Mouse (Mus musculus): ENCODE measurements around the gene Susd5.
"Not testable (repeated sequence)": the region's sequence is repeated elsewhere in the genome, so short reads cannot be mapped to it uniquely, and the experiment has no call there.

Susd5 gene

DNA sequence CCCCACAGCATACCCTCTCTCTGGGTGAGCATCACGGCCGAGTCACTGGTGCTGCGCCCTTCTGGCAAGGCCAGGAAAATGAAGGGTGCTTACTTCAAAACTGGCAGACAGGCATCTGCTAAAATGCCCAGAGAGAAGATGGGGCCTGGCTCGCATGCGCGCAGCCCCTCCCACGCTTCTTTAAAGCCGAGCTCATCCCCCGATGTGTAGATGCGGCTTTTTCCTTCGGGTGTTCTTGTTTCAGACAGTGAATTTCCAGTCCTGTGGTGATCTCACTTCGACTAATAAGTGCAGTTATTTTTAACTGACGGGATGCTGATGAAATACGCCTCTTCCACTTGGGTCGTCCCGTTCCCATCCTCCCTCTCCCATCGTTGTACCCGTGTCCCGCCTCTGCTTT, 16.7 kb downstream of the Susd5 start:
- CTCF ChIA-PET: no interaction called here

DNA sequence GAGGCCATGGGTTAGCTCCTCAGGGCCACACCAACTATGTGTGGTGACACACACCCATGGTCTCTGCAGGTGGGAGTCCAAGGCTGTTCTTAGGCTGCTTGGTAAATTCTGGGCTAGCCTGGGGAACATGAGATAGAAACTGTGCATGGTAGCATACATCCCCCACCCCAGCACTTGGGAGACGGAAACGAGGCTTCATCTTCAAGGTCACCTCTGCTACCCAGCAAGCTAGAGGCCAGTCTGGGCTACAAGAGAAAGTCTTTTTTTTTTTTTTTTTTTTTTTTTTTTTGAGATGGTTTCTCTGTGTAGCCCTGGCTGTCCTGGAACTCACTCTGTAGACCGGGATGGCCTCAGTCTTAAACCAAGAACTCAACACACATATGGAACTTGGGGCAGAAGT, 29.5 kb downstream of the Susd5 start:
- CTCF ChIA-PET: no interaction called here

DNA sequence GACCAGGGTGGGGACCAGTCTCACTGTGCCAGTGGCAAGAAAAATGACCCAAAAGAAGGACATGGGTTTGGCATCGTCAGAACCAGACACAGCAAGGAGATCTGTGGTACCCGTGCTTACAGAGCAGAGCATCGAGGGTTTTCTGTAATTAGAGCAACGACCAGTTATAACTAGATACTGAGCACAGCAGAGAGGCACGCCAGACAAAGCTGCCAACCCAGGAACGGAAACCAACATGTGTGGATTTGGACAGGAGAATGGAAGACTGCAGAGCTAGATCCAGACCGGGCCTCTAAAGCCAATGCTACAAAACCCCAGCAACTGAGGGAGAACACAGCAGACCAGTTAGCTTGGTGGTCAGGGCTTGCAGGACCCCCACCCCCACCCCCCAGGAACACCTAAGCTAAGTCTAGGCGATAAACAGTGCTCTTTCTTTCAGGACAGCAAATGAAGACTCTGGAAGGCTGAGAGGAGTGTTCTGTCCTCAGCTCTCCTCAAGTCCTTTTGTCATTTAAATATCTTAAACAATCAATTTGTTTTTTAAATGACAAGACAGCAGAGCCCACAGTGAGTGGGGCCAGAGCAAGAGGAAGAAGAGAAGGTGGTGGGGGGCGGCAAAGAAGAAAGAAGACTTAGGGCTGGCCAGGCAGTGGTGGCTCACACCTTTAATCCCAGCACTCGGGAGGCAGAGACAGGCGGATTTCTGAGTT, 30.3 kb downstream of the Susd5 start:
- CTCF ChIA-PET: no interaction called here

DNA sequence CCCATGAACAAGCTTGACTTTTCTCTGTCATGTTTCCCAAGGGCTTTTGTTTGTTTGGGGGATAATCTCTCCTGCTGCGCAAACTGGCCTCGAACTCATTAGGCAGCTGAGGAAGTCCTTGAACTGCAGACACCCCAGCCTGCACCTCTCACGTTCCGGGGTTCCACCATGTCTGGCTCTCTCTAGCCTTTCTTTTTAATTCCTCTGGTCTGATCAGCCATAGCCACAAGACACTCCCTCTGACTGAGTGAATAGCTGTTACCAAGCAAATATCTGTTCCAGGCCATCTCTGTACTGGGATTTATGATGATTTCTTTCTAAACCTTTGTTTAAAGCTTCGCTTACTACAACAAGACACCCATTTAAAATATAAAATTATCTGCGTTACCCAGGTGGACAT, 31.9 kb downstream of the Susd5 start:
- CTCF ChIA-PET: not testable (repeated sequence)

DNA sequence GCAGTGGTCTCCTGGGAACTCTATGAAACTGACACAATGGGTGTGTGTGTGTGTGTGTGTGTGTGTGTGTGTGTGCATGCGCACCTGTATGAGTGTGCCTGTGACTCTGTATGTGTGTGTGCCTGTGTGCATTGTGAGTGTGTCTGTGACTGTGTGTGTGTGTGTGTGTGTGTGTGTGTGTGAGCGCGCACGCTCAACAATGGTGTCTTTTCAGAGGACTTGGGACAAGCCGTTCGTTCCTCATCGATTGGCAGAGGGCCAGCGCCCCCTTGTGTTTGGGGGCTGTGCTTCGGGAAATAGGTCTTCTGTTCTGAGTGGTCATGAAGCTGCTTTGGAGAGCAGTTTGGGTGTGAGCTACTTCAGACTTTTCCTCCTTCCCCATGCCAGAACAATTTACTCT, 35.2 kb downstream of the Susd5 start:
- CTCF ChIA-PET: interaction anchor here (0.7 kb wide), 1 partner anchor 230 kb away, joined by 4 read pairs; no protein-coding TSS in a partner anchor

DNA sequence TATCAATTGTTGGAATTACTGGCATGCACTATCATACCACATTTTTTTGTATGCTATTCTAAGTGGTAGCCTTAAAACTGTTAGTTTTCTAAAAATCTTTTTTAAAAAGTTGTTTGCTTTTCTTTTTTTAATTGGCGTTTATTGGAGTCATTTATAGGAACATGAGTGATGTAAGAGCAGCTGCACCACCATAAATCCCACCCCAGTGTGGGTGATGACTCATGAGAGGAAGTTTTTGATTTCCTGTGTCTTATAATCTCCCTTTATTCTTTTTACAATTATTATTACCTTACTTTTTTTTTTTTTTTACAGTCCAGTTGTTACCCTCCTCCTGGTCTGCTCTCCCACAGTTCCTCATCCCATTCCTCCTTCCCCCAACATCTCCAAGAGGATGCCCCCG, 37.9 kb downstream of the Susd5 start:
- CTCF ChIA-PET: no interaction called here

DNA sequence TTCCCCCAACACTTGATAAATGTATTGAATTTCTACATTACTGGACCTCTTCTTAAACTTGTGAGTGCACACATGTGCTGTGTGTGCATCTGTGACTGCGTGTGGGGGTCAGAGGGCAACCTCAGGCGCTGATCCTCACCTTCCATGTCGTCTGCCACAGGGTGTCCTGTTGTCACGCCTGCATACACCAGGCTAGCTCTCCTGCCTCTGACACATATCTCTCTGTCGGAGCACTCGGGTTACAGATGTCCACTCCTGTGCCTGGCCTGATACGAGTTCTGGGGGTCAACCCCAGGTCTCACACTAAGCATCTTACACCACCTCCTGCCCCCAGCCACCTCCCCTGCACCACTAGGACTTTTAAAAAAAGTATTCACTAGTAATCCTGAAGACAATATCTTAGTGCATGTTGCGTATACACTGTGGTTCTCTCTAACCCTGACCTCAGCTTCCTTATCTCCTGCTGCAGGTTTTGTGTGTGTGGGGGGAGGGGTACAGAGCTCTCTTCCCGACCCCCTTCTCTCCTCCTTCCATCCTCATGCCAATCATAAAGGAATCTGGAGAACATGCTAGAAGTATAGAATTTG, 41.9 kb downstream of the Susd5 start:
- CTCF ChIA-PET: no interaction called here

DNA sequence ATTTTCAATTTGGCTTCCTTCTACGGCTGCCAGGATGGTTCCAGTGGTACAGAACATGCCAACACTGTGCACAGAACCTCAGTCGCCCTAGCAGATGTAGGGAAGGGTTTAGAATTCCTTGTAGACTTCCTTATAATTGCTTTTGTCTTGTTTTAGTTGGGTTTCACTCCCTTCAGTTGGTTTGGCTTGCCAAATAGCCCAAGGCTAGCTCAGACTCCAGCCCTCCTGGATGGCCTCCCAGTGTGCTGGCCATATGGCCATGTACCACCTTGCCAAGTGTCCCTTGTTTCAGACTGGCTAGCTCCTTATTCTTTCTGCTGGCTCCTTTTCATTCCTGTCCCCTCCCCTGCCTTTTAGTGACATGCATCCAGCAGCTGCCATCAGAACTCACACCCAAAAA, 53.3 kb downstream of the Susd5 start:
- CTCF ChIA-PET: no interaction called here

DNA sequence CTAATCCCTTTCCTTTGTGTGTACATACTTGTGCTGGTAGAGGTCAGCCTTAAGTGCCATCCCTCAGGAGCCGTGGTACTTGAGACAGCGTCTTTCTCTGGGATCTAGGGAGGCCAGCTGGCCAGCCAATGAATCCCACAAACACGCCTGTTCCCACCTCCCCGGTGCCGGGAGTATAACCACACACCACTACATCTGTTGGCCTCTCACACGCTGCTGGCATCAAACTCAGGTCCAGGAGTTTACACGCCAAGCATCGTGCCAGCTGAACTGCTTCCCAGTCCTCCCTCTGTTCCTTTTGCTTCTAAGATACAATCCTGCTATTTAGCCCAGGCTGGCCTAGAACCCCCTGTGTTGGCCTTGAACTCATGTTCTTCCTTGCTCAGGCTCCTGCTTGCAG, 54.2 kb downstream of the Susd5 start:
- CTCF ChIA-PET: no interaction called here

DNA sequence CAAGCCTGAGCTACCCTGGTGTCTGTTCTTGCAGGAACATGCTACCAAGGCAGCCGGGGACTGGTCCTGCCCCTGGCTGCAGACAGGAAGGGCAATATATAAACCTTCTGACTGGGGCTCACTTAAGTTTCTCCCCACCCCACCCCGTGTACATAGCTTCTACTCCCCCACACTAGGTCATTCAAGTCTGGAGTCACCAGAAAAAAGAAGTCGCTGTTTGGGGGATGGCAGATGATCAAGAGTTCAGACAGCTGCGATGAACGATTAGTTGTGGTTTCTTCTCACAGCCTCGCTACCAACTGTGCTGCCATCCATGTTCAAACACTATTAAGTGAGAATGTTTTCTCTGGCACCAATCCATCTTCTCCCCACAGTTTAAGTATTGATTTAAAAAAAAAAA, 55.3 kb downstream of the Susd5 start:
- CTCF ChIA-PET: no interaction called here

DNA sequence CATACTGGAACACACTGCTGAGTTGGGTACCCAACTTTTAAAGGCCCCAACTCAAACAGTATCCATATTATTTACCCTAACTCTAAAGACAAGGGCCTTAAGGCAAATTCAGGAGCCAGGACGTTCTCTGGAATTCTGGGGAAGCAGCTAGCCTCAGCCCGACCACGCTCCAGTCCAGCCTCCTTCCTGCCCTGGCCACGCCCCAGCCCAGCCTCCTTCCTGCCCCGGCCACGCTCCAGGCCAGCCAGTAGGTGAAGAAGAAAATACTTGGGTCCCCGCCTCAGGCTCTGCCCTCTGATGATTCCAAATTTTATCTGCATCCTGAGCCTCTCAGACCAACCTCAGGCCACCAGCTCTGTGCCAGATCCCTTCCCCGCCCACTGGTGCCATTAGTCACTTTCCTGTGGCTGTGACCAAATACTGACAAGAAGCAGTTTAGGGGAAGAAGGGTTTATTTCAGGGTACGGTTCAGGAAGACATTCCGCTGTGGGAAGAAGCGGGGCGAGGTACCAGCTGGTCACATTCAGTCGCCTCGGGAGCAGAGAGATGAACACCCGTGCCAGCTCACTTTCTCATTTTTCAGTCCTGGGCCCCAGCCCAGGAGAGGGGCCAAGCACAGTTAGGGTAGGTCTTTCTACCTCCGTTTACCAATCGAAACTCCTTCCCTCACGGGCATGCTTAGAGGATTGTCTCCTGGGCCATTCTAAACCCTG, 57.1 kb downstream of the Susd5 start:
- CTCF ChIA-PET: no interaction called here

DNA sequence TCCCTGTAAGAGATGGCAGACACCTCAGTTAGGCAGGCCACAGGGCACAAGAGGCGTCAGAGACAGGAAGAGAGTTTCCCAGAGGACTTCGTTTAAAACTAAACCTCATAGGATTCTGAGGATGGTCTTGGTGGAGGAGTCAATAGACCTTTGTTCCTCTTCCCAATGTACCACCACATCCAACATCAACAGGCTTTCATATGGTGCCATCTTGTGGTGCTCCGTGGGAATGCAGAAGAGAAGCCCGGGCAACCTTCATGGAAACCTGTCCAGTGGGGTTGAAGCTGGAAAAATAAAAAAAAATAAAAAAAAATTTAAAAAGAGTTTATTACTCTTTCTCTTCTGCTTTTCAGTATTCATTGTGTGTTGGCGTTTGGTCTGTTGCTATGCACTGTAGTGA, 59.7 kb downstream of the Susd5 start:
- CTCF ChIA-PET: not testable (repeated sequence)

DNA sequence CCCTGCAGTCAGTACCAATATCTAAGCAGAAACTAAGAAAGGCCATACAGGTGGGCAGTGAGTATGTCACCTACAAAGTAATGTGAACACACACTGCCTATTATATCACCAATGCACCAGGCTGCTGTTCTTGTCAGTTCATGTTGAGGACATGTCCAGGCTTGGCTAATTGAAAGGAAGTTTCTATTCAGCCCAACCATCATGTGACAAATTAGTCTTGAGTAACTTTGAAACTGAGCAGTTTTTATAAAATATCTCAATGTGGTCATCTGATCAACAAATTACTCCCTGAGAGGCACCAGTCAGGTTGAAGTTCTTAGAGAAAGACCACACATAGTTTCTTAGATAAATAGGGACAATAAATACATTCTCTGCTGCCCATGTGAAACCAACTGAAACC, 65.9 kb downstream of the Susd5 start:
- CTCF ChIA-PET: not testable (repeated sequence)

DNA sequence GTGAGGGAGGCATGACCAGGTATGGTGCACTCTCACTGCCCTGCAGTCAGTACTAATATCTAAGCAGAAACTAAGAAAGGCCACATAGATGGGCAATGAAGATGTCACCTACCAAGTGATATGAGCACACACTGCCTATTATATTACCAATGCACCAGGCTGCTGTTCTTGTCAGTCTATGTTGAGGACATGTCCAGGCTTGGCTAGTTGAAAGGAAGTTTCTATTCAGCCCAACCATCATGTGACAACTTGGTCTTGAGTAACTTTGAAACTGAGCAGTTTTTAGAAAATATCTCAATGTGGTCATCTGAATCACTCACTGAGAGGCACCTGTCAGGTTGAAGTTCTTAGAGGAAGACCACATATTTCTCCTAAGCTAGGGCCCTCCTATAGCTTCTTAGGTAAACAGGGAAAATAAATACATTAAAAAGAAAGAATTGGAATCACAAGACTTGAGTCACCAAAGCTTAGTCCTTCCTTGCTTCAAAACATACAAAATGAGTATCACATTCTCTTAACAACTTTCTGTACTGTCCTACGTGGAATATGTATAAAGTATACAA, 72.4 kb downstream of the Susd5 start:
- CTCF ChIA-PET: not testable (repeated sequence)

Measured in spleen, embryonic (tissue).